Mouse (Mus musculus) monocyte, adult 5-6 weeks (primary cell): ENCODE results near the gene Rsph10b. TPM values are rescaled to one million over a fixed set of nuclear protein-coding genes. Genes with fewer than 3 reads are reported as not detected.

Experiments
- ATAC-seq: fragments of 153-309, 156-312 bp; replicated peaks from 2 replicates; pipeline ENCODE4 v1.8.0; 2017; ENCODE audit warnings: mild to moderate bottlenecking; ENCODE audit not compliant: low TSS enrichment, insufficient number of reproducible peaks, severe bottlenecking, poor library complexity, low FRiP score
- total RNA-seq: library from RNA; stranded (forward); fragments of 200-1000, 200-491, 200-594 nt; gene quantifications from 3 replicates; pipeline ENCODE4 v1.2.3, GENCODE M21; 2017

Gene Rsph10b
- total RNA-seq, 1 experiment from 2014 or later, result 1.9 TPM

GRCm38 (mm10) chr5:143931863-143932580 lies 813 bp upstream of the Rsph10b start:
- ATAC-seq, result no peak

DNA sequence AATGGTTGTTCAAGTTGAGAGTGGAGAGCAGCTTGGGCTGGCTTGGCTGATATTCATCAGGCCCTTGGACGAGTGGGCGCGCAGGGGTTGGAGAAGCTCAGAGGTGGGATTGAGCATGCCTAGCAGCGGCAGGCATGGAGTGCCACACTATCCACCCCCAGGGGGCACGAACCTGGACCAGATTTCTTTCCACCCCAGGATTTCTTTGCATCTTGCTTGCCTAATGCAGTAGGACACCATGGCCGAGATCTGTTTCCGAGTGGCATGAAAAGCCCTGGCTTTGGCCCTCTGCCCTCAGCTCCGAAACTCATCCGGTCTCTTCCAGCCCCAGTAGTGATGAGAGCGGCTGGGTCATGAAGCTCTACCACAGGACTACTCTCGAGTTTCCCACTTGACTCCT lies 579 bp downstream of the Rsph10b start:
- ATAC-seq, result no peak

DNA sequence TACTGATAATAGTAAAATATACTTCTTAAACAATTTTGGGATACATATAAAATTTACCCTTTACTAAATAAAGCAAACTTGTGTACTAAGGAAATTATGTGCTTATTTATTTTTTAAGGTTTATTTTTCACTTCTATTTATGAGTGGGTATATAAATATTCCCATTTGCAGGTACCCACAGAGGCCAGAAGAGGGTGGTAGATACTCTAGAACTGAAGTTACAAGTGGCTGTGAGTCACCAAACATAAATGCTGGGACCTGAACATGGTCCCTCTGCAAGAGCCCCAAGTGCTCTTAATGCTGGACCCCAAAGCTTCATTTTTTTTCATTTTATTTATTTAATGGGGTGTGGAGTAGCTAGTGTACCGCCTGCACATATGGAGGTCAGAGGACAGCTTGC lies 1.0 kb downstream of the Rsph10b start:
- ATAC-seq, result no peak

GRCm38 (mm10) chr5:143936156-143936555 lies 3.3 kb downstream of the Rsph10b start:
- no peak for ATAC-seq

GRCm38 (mm10) chr5:143941588-143941987 lies 8.8 kb downstream of the Rsph10b start:
- ATAC-seq, result no peak

DNA sequence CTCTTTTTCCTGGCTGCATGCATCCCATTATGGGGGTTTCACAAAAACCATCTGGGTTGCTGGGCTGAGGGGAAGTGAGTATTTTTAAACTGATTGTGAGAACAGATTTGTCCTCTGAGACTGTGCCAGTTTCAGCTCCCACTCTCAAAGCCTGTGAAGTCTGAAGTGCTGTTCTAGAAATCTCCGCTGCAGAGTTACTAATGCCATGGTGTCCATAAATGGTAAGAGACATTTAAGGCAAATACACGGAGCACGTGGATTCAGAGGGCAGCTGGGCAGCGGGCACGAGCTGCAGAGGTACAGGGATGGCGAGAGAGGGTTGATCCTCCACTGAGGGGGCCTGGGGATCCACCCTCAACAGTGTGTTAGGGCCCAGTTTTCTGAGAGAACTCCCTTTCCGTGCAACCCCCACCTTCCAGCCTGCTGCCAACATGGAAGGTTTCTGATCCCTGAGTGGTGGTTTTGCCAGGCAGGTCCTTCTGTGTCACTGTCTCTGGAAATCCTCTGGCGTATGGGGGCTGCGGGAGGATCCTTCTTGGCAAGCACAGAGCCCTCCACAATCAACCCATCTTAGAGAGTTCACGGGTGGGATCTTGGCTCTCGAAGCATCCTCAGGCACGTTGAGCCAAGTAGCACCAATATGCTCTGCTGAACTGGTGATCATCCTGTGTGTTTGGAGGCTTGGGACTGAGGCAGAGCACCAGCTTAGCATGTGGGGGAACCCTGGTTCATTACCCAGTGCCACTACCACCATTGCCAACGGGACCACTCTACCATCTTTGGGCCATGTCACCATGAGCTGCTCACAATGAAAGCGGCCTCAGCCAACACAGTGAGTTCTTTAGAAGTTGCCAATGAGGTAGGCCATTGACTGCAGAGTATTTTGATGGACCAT lies 10.6 kb downstream of the Rsph10b start:
- no peak for ATAC-seq

DNA sequence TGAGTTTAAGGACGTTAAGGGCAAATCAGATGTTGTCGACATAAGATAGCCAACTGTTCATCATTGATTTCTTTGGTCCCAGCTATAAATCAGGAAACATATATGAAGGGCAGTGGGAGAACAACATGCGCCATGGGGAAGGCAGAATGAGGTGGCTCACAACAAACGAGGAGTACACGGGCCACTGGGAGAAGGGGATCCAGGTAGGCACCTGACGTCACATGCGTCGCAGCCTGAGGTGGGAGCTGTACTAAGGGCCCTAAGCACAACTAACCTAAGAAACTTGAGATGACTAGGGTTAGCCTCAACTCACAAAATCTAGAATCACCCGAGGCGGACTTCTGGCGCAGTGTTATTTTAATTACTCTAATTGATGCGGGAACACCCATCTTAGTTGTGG lies 15.5 kb downstream of the Rsph10b start:
- no peak for ATAC-seq

DNA sequence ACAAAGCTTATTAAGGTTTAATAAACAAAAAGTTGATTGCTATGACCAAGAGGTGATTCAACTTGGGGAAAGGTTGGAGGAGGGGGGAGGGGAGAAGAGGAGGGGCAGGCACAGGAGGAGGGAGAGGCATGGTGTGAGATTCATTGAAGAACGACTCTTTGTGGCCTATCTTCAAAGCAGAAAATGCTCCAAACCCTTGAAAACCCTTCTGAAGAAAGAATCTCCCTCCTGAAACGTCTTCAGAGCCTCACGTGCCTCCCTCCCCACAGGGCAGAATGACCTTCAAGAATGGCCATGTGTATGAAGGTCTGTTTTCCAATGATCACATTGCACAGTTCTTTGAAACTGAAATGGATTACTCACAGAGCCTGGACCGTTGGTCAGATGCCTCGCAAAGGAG lies 17.2 kb downstream of the Rsph10b start:
- no peak for ATAC-seq

- no peak for ATAC-seq
Measured at GRCm38 (mm10) chr5:143957101-143957500, 24.3 kb downstream of the Rsph10b start.

DNA sequence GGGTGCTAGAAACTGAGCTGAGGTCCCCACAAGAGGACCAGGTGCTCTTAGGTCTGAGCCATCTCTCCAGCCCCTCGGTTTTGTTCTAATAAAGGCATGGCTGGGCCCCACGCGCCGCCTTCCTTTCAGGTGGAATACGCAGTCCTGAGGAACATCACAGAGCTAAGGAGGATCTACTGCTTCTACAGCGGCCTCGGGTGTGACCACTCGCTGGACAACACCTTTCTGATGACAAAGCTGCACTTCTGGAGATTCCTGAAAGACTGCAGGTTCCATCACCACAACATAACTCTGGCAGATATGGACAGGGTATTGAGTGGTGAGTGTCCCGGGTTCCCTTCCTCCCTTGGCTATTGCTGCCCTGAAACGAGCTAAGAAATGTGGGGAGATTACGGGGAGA lies 26.7 kb downstream of the Rsph10b start:
- ATAC-seq, result no peak

GRCm38 (mm10) chr5:143961176-143961575 lies 28.3 kb downstream of the Rsph10b start:
- no peak for ATAC-seq

DNA sequence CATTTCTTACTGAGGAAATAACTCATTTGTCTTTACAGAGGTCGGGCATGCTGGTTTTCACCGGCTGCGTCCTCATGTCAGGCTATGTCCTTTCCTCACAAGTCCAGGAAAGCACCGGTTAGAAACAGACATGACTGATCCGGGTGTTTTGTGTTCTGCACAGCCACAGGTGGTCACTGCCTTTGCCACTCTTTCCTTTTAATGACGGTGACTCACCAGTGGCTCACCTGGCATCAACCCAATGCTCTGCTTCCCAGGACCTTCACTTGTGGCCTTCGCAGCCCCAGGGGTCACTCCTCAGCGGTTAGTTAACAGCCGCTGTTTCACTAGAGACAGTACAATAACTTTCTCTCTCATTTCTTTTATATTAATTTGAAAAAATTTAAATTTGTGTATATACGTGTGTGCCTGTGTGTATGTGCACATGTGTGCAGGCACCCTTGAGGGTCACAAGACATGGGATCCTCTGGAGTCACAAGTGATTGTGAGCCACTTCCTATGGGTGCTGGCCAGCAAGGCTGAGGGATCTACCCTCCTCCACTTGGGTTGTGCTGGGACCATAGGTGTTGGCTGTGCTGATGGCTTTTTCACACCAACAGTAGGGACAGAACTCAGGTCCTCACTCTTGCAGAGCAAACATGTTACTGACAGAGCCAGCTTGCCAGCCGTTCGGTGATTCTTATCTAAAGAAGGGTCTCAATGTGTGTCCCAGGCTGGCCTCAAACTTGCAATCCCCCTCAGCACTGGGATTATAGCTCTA lies 32.9 kb downstream of the Rsph10b start:
- no peak for ATAC-seq

DNA sequence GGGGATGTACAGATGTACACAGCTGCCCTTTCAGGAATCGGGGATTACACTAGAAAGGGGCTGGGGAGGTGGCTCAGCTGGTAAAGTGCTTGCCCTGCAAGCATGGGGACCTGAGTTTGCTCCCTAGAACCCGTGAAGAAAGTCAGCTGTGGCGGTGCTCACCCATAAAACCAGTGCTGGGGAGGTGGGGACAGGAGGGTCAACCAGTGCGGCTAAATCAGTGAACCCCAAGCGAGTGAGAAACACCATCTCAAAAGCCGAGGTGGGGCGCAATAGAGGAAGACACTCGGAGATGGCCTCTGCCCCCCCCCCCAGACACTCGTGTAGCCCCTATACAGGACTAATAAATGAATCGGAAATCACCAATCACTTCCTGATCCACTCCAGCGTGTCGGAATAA lies 33.8 kb downstream of the Rsph10b start:
- no peak for ATAC-seq

DNA sequence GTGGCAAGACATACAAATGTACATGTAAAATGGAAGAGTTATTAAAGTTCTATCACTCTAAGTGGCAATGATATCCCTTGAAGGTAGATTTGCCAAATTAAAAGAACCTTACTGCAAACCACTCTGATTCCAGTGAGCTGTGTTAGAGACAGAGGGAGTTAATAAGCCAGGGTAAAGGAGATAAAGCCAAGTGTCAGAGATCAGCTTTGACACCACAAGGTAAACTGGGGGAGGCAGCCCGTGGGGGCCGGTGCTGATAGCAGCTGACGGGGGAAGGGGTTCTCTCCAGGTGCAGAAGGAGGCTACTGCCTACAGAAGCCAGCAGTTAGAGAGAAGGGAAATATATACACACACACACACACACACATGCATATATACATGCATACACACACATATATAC lies 39.8 kb downstream of the Rsph10b start:
- ATAC-seq, result no peak

DNA sequence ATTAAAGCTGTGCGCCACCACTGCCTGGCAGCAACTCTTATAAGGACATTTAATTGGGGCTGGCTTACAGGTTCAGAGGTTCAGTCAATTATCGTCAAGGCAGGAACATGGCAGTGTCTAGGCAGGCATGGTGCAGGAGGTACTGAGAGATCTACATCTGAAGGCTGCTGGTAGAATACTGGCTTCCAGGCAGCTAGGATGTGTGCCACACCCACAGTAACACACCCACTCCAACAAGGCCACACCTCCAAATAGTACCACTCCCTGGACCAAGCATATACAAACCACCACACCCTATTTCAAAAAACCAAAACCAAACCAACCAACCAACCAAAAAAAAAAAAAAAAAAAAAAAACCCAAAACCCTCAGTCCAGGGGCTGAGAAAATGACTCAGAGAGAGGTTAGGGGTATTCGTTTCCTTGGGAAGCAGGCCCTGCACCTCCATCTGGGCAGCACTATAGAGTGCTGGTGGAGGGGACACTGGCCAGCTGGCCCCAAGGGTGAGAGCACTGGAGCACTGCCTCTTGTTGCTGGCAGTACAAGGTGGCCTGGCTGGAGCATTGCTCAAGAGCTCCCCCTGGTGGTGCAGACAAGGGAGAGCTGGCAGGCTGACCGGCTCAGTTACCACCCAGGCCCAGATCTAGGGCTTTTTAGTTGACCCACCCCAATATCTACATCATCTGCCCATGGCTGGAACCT lies 42.2 kb downstream of the Rsph10b start:
- peak; percentile 95 for ATAC-seq

GRCm38 (mm10) chr5:143975631-143975933 lies 42.7 kb downstream of the Rsph10b start:
- ATAC-seq, result no peak

GRCm38 (mm10) chr5:143976232-143976631 lies 43.4 kb downstream of the Rsph10b start:
- no peak for ATAC-seq

GRCm38 (mm10) chr5:143976726-143977431 lies 44.0 kb downstream of the Rsph10b start:
- 0 out of 2 replicates have a peak, but pooled peaks have one; percentile 55 for ATAC-seq
